Mouse (Mus musculus) erythroblast, embryonic 14.5 days (primary cell): Measurements from ENCODE around the gene Ctr9. TPM values are rescaled to one million over a fixed set of nuclear protein-coding genes. Genes with fewer than 3 reads are reported as not detected.

Source experiments
- H3K27me3 ChIP-seq: 2 replicates; pipeline ENCODE4 v1.6.1; 2012; ENCODE audit warnings: inconsistent platforms; ENCODE audit not compliant: control insufficient read depth
- H3K36me3 ChIP-seq: 2 replicates; pipeline ENCODE4 v1.6.1; 2012; ENCODE audit warnings: mild to moderate bottlenecking, inconsistent platforms; ENCODE audit not compliant: control insufficient read depth
- H3K4me1 ChIP-seq: 2 replicates; pipeline ENCODE4 v1.6.1; 2012; ENCODE audit warnings: inconsistent platforms; ENCODE audit not compliant: control insufficient read depth
- H3K4me3 ChIP-seq: replicated peaks from 2 replicates; pipeline ENCODE3; 2012; ENCODE audit warnings: moderate library complexity, mild to moderate bottlenecking, inconsistent platforms
- H3K9me3 ChIP-seq: 2 replicates; pipeline ENCODE4 v1.6.1; 2012; ENCODE audit warnings: low read length, inconsistent platforms, mixed read lengths; ENCODE audit not compliant: control insufficient read depth
- GATA1 ChIP-seq: IDR thresholded peaks from 2 replicates; pipeline ENCODE4 v1.6.1; 2012; ENCODE audit warnings: low read length, inconsistent platforms, mixed read lengths
- TAL1 ChIP-seq: IDR thresholded peaks from 3 replicates; pipeline ENCODE4 v1.6.1; 2012; ENCODE audit warnings: low read length, inconsistent platforms, mixed read lengths
- polyA plus RNA-seq: library from polyadenylated mRNA; stranded (reverse); fragments of >175 nt; gene quantifications from 2 replicates; pipeline ENCODE4 v1.2.3, GENCODE M21; 2012

The Ctr9 gene
- polyA plus RNA-seq, 1 experiment: 0.95 TPM

DNA sequence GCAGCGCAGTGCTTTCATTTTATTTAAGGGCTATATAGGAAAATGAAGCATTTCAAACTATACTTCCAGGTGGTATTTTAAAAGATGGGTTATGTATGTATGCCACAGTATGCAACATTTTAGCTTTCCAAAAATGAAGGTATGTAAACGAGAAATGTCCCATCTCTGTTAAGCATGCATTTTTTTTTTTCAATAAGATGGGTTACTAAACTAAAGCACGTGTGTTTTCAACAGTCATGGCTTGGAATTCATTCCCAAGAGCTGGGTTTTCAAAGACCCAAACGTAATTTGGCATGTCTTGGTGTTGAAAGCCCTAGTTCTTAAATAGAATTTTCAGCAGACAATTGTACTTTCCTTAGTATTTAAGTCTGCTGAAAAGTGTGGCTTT lies 55.0 kb downstream of the Ctr9 start:
- H3K4me1 ChIP-seq: peaks cover 55% of the 10 kb centered on the region
- peak overlapping the region; percentile 100 for H3K4me3 ChIP-seq
- no peaks in the 10 kb centered on the region for H3K27me3 ChIP-seq
- peaks cover 47% of the 10 kb centered on the region for H3K36me3 ChIP-seq
- H3K9me3 ChIP-seq: no peaks in the 10 kb centered on the region
- TF ChIP-seq TAL1: no peak
- no peak for TF ChIP-seq GATA1

DNA sequence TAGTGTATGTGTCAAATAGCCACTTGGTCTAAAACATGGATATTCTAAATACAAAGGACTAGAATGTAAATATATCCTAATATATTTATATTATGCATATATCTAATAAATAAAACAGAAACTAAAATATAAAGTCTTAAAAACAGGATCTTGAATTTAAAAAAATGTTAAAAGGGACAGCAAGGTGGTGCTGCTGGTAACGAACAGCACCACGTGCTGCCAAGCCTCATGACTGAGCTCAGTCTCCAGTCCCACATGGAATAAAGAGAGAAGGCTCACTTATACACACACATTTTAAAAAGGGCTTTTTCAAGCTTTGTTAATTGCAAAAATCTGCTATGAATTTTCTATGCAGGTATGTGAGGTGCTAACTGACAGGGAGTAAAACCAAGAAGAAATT lies 55.7 kb downstream of the Ctr9 start:
- no peaks in the 10 kb centered on the region for H3K9me3 ChIP-seq
- H3K36me3 ChIP-seq: peaks cover 40% of the 10 kb centered on the region
- H3K4me1 ChIP-seq: peaks cover 49% of the 10 kb centered on the region
- peak overlapping the region; percentile 100 for H3K4me3 ChIP-seq
- TF ChIP-seq TAL1 (no peak), GATA1 (no peak)
- H3K27me3 ChIP-seq: no peaks in the 10 kb centered on the region

DNA sequence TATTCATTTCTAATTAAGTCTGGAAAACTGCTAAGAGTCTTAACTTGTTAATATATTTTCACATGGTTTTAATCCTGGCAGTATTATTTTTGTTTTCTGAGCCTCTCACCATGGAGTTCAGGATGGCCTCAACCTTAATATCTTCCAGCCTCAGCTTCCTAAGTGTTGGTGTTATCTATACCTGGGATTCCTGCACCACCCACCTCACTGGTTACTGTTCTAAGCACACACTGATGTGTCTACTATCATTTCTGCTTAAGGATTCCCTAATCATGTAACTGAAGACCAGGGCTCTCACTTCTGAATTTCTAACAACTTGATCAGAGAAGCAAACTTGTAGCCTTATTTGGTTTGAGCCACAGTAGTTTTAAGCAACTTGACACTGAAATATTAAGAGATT lies 56.4 kb downstream of the Ctr9 start:
- Histone ChIP-seq H3K36me3 (peaks cover 32% of the 10 kb centered on the region), H3K9me3 (no peaks in the 10 kb centered on the region), H3K27me3 (no peaks in the 10 kb centered on the region), H3K4me1 (peaks cover 42% of the 10 kb centered on the region), H3K4me3 (peak overlapping the region; percentile 44)
- peak; percentile 15; the same call in 1 of the 3 replicates for TF ChIP-seq TAL1
- TF ChIP-seq GATA1: peak; percentile 20; the same call in 1 of the 2 replicates

DNA sequence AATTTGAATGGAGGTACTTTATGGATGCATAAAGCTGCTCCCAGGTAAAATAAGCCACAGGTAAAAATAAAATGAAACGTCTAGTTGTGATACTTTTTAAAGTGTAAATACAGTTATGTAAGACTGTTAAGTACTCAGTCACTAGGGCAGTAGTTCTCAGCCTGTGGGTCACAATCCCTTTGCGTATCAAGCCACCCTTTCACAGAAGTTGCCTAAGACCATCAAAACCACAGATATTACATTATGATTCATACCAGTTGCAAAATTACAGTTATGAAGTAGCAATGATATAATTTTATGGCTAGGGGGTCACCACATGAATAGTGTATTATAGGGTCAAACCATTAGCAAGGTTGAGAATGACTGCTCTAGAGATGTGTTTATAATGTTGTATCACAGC lies 66.4 kb downstream of the Ctr9 start:
- no peaks in the 10 kb centered on the region for H3K36me3 ChIP-seq
- no peaks in the 10 kb centered on the region for H3K4me1 ChIP-seq
- TF ChIP-seq TAL1 (no peak), GATA1 (no peak)
- H3K4me3 ChIP-seq: no peak overlapping the region
- H3K9me3 ChIP-seq: no peaks in the 10 kb centered on the region
- no peaks in the 10 kb centered on the region for H3K27me3 ChIP-seq

DNA sequence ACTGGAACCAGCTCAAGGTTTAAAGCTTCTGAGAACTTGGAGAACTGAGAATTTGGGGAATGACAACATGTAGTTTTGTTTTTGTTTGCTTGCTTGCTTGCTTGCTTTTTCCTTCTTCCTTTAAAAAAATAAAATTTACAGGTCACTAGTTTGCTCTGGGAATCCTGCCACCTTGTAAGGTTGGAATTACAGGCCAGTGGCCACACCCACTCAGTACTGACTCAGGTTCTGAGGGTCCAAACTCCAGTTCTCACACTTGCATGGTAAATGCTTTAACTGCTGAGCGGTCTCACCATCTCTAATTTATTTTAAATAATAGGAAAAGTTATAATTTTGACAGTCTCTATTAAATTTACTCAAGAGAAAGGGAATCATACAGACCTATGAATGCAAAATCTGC lies 69.4 kb downstream of the Ctr9 start:
- TF ChIP-seq TAL1 (no peak), GATA1 (no peak)

More for the DNA sequence above, 69.4 kb downstream of the Ctr9 start:
- H3K4me3 ChIP-seq: no peak overlapping the region
- H3K9me3 ChIP-seq: no peaks in the 10 kb centered on the region
- H3K27me3 ChIP-seq: no peaks in the 10 kb centered on the region
- no peaks in the 10 kb centered on the region for H3K36me3 ChIP-seq
- H3K4me1 ChIP-seq: no peaks in the 10 kb centered on the region

Other genes with a start within 250 kb of the Ctr9 start
- 0.21 and 0.26 TPM in 2 replicates for gene Rnf141, start 184.5 kb upstream of the Ctr9 start, polyA plus RNA-seq
- 0.01 TPM in 1 of 2 replicates, not detected in the other for gene Lyve1, start 165.7 kb upstream of the Ctr9 start, polyA plus RNA-seq
- 0.02 and 0.12 TPM in 2 replicates for gene Mrvi1, start 46.5 kb upstream of the Ctr9 start, polyA plus RNA-seq
- gene Eif4g2, start 54.1 kb downstream of the Ctr9 start, polyA plus RNA-seq: 36.1 and 50.3 TPM in 2 replicates